In genomic region chr17:7863745-7864144, GRCm38 (mm10) we compare ENCODE assay signal across 8 mouse cellular contexts. TPM values are rescaled to one million over a fixed set of nuclear protein-coding genes. Genes with fewer than 3 reads are reported as not detected.
A peak's percentile ranks its signal among the peaks of the same experiment; 100 is the strongest.
DNase-seq lines count a peak whose midpoint lies in the region; ATAC-seq lines count a peak whose summit lies in the region.

No protein-coding gene starts in this region.

- no peak overlapping the region for H3K4me2 ChIP-seq in kidney, embryonic 15.5 days
- H3K4me2 ChIP-seq in limb, embryonic 11.5 days (ENCODE audit: low read depth, severe bottlenecking): no peak overlapping the region

- peak; percentile 65 for DNase-seq in kidney, adult 18-20 months
- DNase-seq in Muller cell, postnatal 12 days (ENCODE audit: inconsistent ontology term): peak; percentile 40
- DNase-seq in cerebellum, postnatal 10 days: peak; percentile 87 to 91
- DNase-seq in heart, postnatal 36 days: peak; percentile 79 to 87
- DNase-seq in limb, embryonic 11.5 days (ENCODE audit: low spot score): peak; percentile 86
- DNase-seq in retina, postnatal 1 day: peak; percentile 72
- peak; percentile 80 for DNase-seq in urinary bladder, postnatal 25 days (ENCODE audit: low spot score)

- no peak for ATAC-seq in kidney, embryonic 15.5 days (replicated peaks; ENCODE audit: low FRiP score)
- no peak for ATAC-seq in limb, embryonic 11.5 days (ENCODE audit: insufficient number of reproducible peaks, low FRiP score, low TSS enrichment, low read depth)

- no peaks in the 10 kb centered on the region for H3K27me3 ChIP-seq in kidney, embryonic 15.5 days
- no peaks in the 10 kb centered on the region for H3K27me3 ChIP-seq in limb, embryonic 11.5 days (ENCODE audit: control insufficient read depth, insufficient read depth, low read length)

- H3K9me3 ChIP-seq in kidney, embryonic 15.5 days (replicated peaks): no peaks in the 10 kb centered on the region
- H3K9me3 ChIP-seq in limb, embryonic 11.5 days (ENCODE audit: control insufficient read depth, low read length): no peaks in the 10 kb centered on the region

- no peaks in the 10 kb centered on the region for H3K36me3 ChIP-seq in kidney, embryonic 15.5 days
- no peaks in the 10 kb centered on the region for H3K36me3 ChIP-seq in limb, embryonic 11.5 days (ENCODE audit: control insufficient read depth, insufficient read depth, low read length)

- 20% methylated on average over 4 of the region's 4 CpGs for WGBS in kidney, embryonic 15.5 days
- 24% methylated on average over 4 of the region's 4 CpGs for WGBS in limb, embryonic 11.5 days

- H3K4me3 ChIP-seq in kidney, embryonic 15.5 days (replicated peaks): no peak overlapping the region
- no peak overlapping the region for H3K4me3 ChIP-seq in limb, embryonic 11.5 days (ENCODE audit: low read depth, low read length)

- no peak overlapping the region for H3K27ac ChIP-seq in kidney, embryonic 15.5 days
- no peak overlapping the region for H3K27ac ChIP-seq in limb, embryonic 11.5 days (replicated peaks; ENCODE audit: low read depth, low read length)

- intact Hi-C loops in heart, postnatal 36 days (cut with DNase I): loop anchor here (2.0 kb wide), 1 partner anchor 75 kb away; no protein-coding TSS in a partner anchor

- 0 out of 2 replicates have a peak, but pooled peaks cover under 1% of the 10 kb centered on the region for H3K4me1 ChIP-seq in kidney, embryonic 15.5 days
- H3K4me1 ChIP-seq in limb, embryonic 11.5 days (ENCODE audit: control insufficient read depth, insufficient read depth, low read length): no peaks in the 10 kb centered on the region

- no peak overlapping the region for H3K9ac ChIP-seq in kidney, embryonic 15.5 days
- H3K9ac ChIP-seq in limb, embryonic 11.5 days (ENCODE audit: low read length): no peak overlapping the region

RNA-seq across cellular contexts. Expression of gene Fndc1, which starts 36.6 kb away (rescaled TPM):
- 3.0 and 3.1 TPM in 2 replicates for polyA plus RNA-seq in kidney, embryonic 15.5 days (2015; fragmentation: Nextera tagmentation; extraction: Ambion mirVana)
- total RNA-seq in heart, postnatal 36 days (2021): 10 to 100 TPM; 17.9 to 23.7 TPM
- 0.76 and 1.2 TPM in 2 replicates for polyA plus RNA-seq in limb, embryonic 11.5 days (2014; fragmentation: Nextera tagmentation; extraction: Ambion mirVana)
